Mouse (Mus musculus) lung, adult 2 months (tissue): Measurements from ENCODE around the gene Akr1b8. TPM values are rescaled to one million over a fixed set of nuclear protein-coding genes. Genes with fewer than 3 reads are reported as not detected.
"Not testable (repeated sequence)": the region's sequence is repeated elsewhere in the genome, so short reads cannot be mapped to it uniquely, and the experiment has no call there.

Source experiments
- DNase-seq: peaks from one replicate; pipeline ENCODE4 v3.0.0; 2022
- H3K4me1 ChIP-seq: fragments of 200-500 bp; 2 replicates; pipeline ENCODE4 v1.6.1; 2011; ENCODE audit warnings: low read length; ENCODE audit not compliant: control insufficient read depth, insufficient read depth
- H3K4me3 ChIP-seq: fragments of 200-500 bp; replicated peaks from 2 replicates; pipeline ENCODE3; 2011; ENCODE audit warnings: low read depth, mild to moderate bottlenecking, control low read depth, low read length; ENCODE audit errors: extremely low read depth
- CTCF ChIP-seq: fragments of 200-500 bp; IDR thresholded peaks from 2 replicates; pipeline ENCODE4 v1.5.1; 2011; ENCODE audit warnings: mild to moderate bottlenecking, low read length, control low read depth; ENCODE audit not compliant: insufficient read depth
- POLR2A ChIP-seq: fragments of 200-500 bp; IDR thresholded peaks from 2 replicates; pipeline ENCODE4 v1.6.1; 2011; ENCODE audit warnings: low read depth, mild to moderate bottlenecking, control low read depth, low read length, borderline replicate concordance; ENCODE audit errors: extremely low read depth
- WGBS: fragments of 180-500 bp; shearing (Covaris S2); methylation state at CpG from one replicate; pipeline ENCODE4 v1.1.7; 2018; 5-methylcytosine and 5-hydroxymethylcytosine counted together
- polyA plus RNA-seq: library from polyadenylated mRNA; depleted of rRNA; stranded (reverse); fragments of >200 nt; gene quantifications from 2 replicates; pipeline ENCODE4 v1.2.3, GENCODE M21; 2012

The Akr1b8 gene
- polyA plus RNA-seq, 1 experiment = 13.8 TPM

- Histone ChIP-seq H3K4me3 (no peak overlapping the region), H3K4me1 (no peaks in the 10 kb centered on the region)
- TF ChIP-seq CTCF = no peak
- TF ChIP-seq POLR2A = no peak
- DNase-seq = no peak
- 77% methylated on average over 12 of the region's 12 CpGs for WGBS
Measured at GRCm38 (mm10) chr6:34364217-34365136, 10.6 kb downstream of the Akr1b8 start.

DNA sequence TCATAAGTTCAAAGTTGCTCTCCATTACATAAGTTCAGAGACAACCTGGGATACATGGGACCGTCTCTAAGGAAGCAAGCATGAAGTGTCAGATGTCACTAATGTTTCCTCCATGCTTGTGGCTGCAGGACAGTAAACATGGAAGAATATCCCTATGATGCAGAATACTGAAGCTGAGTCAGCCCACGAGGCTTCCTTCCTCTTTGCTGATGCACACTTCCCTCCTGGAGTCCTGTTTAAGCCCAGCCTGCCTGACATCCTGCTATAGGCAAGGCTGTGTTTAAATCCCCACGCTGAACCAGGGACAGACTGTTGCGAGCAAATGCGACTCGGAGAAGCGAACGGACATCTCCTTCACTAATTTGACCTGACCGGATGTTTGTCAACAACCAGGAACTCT, 14.1 kb downstream of the Akr1b8 start:
- no peak for DNase-seq
- H3K4me3 ChIP-seq = no peak overlapping the region
- WGBS = 55% methylated on average over 9 of the region's 9 CpGs
- TF ChIP-seq CTCF (no peak), POLR2A (no peak)
- H3K4me1 ChIP-seq = no peaks in the 10 kb centered on the region; the same call in 1 of the 2 replicates

DNA sequence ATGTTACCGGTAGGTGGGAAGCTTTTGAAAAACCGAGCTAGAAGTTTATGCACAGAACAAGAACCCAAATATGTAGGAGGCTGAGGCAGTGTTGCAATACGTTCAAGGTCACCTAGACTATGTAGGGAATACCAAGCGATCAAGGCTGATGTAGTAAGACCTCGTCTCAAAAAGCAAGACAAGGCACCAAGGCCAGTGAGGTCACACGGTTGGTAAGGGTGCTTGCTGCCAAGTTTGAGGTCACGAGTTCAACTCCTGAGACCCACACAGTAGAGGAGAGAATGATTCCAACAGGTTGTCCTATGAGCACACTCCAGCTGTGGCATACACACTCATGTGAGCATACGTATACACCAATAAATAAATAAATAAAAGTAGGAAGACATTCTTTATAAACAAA, 16.2 kb downstream of the Akr1b8 start:
- TF ChIP-seq POLR2A (no peak), CTCF (no peak)
- WGBS = 76% methylated on average over 8 of the region's 8 CpGs
- DNase-seq = no peak
- no peaks in the 10 kb centered on the region; the same call in 1 of the 2 replicates for H3K4me1 ChIP-seq
- H3K4me3 ChIP-seq = no peak overlapping the region

DNA sequence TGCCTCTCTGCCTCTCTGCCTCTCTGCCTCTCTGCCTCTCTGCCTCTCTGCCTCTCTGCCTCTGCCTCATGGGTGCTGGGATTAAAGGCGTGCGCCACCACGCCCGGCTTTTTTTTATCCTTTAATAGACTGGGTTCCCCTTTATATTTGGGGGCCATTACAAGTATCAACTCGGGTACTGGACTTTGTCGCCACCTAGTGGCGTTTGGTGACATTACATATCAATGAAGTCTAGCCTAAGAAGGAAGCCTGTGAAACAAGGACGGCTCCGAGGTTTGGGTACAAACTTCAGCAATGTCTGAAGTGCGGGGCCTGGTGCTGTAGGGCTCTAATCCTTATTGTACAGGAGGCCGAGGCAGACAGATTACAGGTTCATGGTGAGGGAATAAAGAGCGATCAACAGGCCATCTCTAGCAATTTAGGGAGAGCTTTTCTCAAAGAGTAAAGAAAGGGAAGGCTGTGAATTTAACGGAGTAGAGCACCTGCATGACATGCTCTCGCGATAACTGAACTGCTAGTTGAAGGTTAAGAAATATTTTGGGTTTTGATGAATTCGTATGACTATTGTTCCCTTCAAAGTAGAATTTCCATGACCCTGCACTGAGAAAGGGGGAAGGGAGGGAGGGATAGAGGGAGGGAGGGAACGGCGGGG, 17.9 kb downstream of the Akr1b8 start:
- WGBS = 20% methylated on average over 18 of the region's 18 CpGs
- Histone ChIP-seq H3K4me3 (no peak overlapping the region), H3K4me1 (no peaks in the 10 kb centered on the region; the same call in 1 of the 2 replicates)
- TF ChIP-seq CTCF = 0 out of 2 replicates have a peak, but pooled peaks have one; percentile 11
- no peak for TF ChIP-seq POLR2A
- peak; percentile 75 for DNase-seq

- 70% methylated on average over 7 of the region's 7 CpGs for WGBS
- H3K4me3 ChIP-seq = no peak overlapping the region
- TF ChIP-seq POLR2A = no peak
- no peak for TF ChIP-seq CTCF
- DNase-seq = no peak
- no peaks in the 10 kb centered on the region; the same call in 1 of the 2 replicates for H3K4me1 ChIP-seq
Measured at GRCm38 (mm10) chr6:34373841-34374240, 19.9 kb downstream of the Akr1b8 start.

GRCm38 (mm10) chr6:34375888-34376287, 22.0 kb downstream of the Akr1b8 start:
- DNase-seq, H3K4me1 ChIP-seq, H3K4me3 ChIP-seq: not testable (repeated sequence)
- 68% methylated on average over 5 of the region's 5 CpGs for WGBS

- Histone ChIP-seq H3K4me3 (no peak overlapping the region), H3K4me1 (no peaks in the 10 kb centered on the region)
- TF ChIP-seq POLR2A = no peak
- TF ChIP-seq CTCF = no peak
- 51% methylated on average over 8 of the region's 8 CpGs for WGBS
- DNase-seq = no peak
Measured at GRCm38 (mm10) chr6:34383401-34383800, 29.5 kb downstream of the Akr1b8 start.

DNA sequence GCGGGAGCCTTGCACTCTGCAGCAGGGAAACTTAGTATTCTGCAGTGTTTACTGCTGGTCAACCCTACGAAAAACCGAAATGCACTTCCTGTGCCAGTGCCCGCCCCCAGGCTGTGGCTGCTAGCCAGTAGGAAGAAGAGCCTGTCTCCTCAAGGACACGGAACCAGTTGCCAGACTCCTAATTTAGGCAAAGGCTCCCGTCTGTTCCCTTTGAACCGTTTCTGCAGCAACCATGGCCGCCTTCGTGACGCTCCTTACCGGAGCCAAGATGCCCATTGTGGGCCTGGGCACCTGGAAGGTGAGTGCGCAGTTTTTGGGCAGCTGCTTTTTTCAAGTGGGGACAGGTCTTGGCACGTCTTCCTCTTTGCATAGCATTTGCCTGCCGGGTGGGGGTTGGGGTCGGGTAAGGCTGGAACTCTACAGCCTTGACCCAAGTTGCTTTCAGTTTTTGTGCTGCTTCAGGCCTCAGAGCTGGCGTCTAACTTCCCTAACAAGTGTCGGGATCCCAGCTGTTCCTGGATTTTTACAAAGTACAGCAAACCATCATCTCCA, 30.3 kb downstream of the Akr1b8 start, which contains the start of gene Akr1b10:
TSS of gene Akr1b10 (plus strand) at position 109 of the 552 bp plus-strand sequence.
- DNase-seq = peak; percentile 77
- H3K4me3 ChIP-seq = peak within 1 kb of the TSS; percentile 96
- no peak for TF ChIP-seq CTCF
- TF ChIP-seq POLR2A = 0 out of 2 replicates have a peak, but pooled peaks have one; percentile 29
- under 1% methylated on average over 17 of the region's 17 CpGs for WGBS
- H3K4me1 ChIP-seq = no peaks in the 10 kb centered on the region

- peak overlapping the region; percentile 96 for H3K4me3 ChIP-seq
- WGBS = 2% methylated on average over 13 of the region's 13 CpGs
- no peaks in the 10 kb centered on the region for H3K4me1 ChIP-seq
- peak; percentile 42 for DNase-seq
- TF ChIP-seq POLR2A = no peak
- TF ChIP-seq CTCF = no peak
Measured at GRCm38 (mm10) chr6:34384701-34385370, 30.9 kb downstream of the Akr1b8 start.
